Mouse (Mus musculus): ENCODE results near the gene Vmn2r121. TPM values are rescaled to one million over a fixed set of nuclear protein-coding genes. Genes with fewer than 3 reads are reported as not detected.

Gene Vmn2r121
- total RNA-seq (2022) = not detected

GRCm38 (mm10) chrX:124135852-124136251 is at the start of gene Vmn2r121:
Gene Vmn2r121, minus strand, starts transcription at chrX:124135952.
- no peak for DNase-seq

All from adrenal gland, adult 8-10 months (tissue).